Mouse (Mus musculus): ENCODE results near the gene Hist1h2ae. TPM values are rescaled to one million over a fixed set of nuclear protein-coding genes. Genes with fewer than 3 reads are reported as not detected.
"Not testable (repeated sequence)": the region's sequence is repeated elsewhere in the genome, so short reads cannot be mapped to it uniquely, and the experiment has no call there.

The Hist1h2ae gene
- polyA plus RNA-seq, 1 experiment = 5.2 TPM

DNA sequence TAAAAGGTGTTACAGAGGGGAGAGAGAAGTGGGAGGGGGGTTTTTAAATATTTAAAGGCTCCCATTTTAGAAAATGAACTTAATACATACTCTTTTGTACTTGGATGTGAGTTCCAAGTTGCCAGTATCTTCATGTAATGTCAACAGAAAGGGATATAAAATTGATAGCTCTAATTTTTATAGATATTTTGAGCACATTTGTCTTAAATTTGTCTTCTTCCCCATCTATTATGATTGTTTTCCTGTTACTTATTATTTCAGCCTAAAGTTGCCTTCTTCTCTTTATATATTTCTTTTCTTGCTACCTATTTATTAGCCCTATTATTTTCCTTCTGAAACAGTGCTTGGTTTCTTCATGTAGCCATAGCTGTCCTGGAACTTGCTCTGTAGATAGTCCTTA lies 18.1 kb downstream of the Hist1h2ae start, which contains the start of gene Hist1h1d:
Gene Hist1h1d, plus strand, starts transcription at position 301 of the 400 bp plus-strand sequence.
- Histone ChIP-seq H3K27me3 (ENCODE audit: control insufficient read depth) (no peaks in the 10 kb centered on the region), H3K4me3 (replicated peaks) (peak within 1 kb of the TSS; percentile 80), H3K4me1 (ENCODE audit: control insufficient read depth) (peaks cover 77% of the 10 kb centered on the region), H3K36me3 (ENCODE audit: control insufficient read depth) (no peaks in the 10 kb centered on the region; the same call in 1 of the 2 replicates), H3K9me3 (ENCODE audit: control insufficient read depth, low read length) (no peaks in the 10 kb centered on the region)
- TF ChIP-seq GATA1 (IDR thresholded peaks at IDR 0.05; ENCODE audit: low read length) (no peak), TAL1 (IDR thresholded peaks at IDR 0.05; ENCODE audit: low read length) (no peak)

DNA sequence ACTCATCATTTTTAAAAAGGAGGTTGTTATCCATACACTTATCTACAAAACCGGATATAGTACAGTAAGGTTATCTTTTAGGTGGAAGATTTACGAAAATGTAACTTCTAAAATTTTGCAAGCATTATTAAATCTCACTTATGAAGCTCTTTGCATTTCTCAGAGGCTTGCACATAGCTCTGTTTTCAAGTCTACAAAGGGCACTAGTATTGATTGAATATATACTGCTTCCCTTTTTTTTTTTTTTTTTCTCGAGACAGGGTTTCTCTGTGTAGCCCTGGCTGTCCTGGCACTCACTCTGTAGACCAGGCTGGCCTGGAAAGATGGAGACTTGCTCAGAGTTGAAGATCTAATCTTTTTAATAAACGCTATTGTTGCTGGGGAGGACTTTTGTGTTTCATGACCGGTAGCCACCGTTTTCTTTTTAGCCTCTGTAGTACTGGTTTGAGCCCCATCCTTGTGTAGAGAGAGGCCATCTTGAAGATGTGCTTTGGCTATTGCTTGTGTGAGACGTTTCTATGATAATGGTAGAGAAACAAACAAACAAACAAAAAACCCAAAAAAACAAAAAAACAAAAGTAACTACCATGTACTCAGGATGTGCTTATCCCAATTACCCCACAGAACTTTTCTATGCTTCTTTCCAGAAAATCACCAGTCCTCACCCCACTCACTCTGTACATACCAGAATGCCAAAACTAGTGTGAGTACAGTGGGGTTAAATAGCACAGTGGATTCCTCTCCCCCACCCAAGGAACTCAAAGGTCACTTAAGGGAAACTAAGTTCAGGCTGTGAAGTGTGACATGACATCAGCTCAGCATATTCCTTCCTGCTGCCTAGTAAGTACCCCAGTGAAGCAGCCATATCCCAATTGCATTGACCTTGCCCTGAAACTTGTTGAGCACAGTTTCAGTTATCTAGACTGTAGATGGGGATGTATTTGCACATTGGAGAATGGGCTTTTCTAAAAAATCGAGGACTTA lies 18.8 kb downstream of the Hist1h2ae start:
- no peaks in the 10 kb centered on the region for H3K9me3 ChIP-seq (ENCODE audit: control insufficient read depth, low read length)
- no peaks in the 10 kb centered on the region for H3K27me3 ChIP-seq (ENCODE audit: control insufficient read depth)
- no peaks in the 10 kb centered on the region; the same call in 1 of the 2 replicates for H3K36me3 ChIP-seq (ENCODE audit: control insufficient read depth)
- H3K4me3 ChIP-seq (replicated peaks) = peak overlapping the region; percentile 68
- TF ChIP-seq TAL1 (IDR thresholded peaks at IDR 0.05; ENCODE audit: low read length) (no peak), GATA1 (IDR thresholded peaks at IDR 0.05; ENCODE audit: low read length) (no peak)
- peaks cover 80% of the 10 kb centered on the region for H3K4me1 ChIP-seq (ENCODE audit: control insufficient read depth)

DNA sequence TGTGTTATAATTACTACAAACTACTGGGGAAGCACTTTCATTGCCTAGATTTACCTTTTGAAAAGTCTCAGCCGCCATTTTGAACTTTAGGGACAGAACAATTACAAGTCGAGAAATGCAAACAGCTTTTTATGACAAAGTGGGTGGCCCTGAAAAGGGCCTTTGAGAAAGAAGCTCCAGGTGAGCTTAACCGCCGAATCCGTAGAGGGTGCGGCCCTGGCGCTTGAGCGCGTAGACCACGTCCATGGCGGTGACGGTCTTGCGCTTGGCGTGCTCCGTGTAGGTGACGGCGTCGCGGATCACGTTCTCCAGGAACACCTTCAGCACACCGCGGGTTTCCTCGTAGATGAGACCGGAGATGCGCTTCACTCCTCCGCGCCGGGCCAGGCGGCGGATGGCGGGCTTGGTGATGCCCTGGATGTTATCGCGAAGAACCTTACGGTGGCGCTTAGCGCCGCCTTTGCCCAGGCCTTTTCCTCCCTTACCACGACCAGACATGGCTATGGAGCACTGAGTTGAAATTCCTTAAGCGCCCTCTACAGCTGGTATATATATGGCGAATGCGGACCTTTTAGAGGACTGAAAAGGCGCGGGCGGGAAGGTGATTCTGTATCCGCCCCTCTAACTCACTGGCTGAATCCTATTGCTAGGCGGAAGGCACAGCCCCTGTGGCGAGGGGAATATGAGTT lies 19.7 kb downstream of the Hist1h2ae start, which contains the start of gene Hist1h4f:
Gene Hist1h4f, minus strand, starts transcription at position 503 of the 689 bp plus-strand sequence.
- H3K27me3 ChIP-seq (ENCODE audit: control insufficient read depth); H3K36me3 ChIP-seq (ENCODE audit: control insufficient read depth); H3K9me3 ChIP-seq (ENCODE audit: control insufficient read depth, low read length): not testable (repeated sequence)
- peak within 1 kb of the TSS; percentile 68 for H3K4me3 ChIP-seq (replicated peaks)
- peaks cover 79% of the 10 kb centered on the region for H3K4me1 ChIP-seq (ENCODE audit: control insufficient read depth)

DNA sequence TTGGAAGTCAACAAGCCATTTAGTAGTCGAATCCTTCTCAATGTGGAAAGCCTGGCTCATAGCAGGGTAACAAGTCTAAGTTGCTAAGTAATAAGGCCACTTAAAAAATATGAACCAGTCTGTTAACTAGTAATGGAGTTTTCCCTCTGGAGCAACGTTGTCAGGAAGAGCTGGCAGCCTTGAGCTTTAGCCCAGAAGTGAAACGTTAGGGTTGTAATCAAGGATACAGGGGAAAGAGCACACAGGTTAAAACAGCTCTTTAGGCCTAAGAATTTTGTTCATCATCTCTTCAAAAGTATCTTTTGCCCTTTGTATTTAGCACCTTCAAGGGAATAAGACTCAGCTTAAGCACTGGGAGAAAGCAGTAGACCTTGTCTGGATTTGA lies 20.3 kb downstream of the Hist1h2ae start:
- TF ChIP-seq TAL1 (IDR thresholded peaks at IDR 0.05; ENCODE audit: low read length) (no peak), GATA1 (IDR thresholded peaks at IDR 0.05; ENCODE audit: low read length) (no peak)
- peaks cover 82% of the 10 kb centered on the region for H3K4me1 ChIP-seq (ENCODE audit: control insufficient read depth)
- H3K27me3 ChIP-seq (ENCODE audit: control insufficient read depth) = no peaks in the 10 kb centered on the region
- H3K9me3 ChIP-seq (ENCODE audit: control insufficient read depth, low read length) = no peaks in the 10 kb centered on the region
- H3K36me3 ChIP-seq (ENCODE audit: control insufficient read depth) = no peaks in the 10 kb centered on the region; the same call in 1 of the 2 replicates
- H3K4me3 ChIP-seq (replicated peaks) = peak overlapping the region; percentile 68

DNA sequence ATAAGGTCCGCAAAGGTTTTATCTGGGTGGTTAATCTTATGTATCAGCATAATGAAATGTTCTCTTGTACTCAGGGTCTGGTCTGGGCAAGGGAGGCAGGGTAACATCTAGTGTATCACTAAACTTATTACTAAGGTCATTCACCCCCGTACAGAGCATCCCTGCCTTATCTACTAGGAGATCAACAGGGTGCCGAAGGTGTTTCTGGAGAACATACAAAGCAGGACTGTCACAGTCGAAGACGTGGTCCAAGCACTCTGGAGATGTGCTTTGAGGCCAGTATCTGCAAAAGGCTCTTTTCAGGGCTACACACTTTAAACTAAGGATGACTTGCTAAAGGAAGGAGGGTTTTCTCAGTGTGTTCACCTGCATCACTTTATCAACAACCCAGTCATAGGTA lies 24.3 kb downstream of the Hist1h2ae start:
- Histone ChIP-seq H3K4me1 (ENCODE audit: control insufficient read depth) (peaks cover 53% of the 10 kb centered on the region), H3K9me3 (ENCODE audit: control insufficient read depth, low read length) (no peaks in the 10 kb centered on the region), H3K4me3 (replicated peaks) (peak overlapping the region; percentile 58), H3K36me3 (ENCODE audit: control insufficient read depth) (no peaks in the 10 kb centered on the region), H3K27me3 (ENCODE audit: control insufficient read depth) (no peaks in the 10 kb centered on the region)
- TF ChIP-seq TAL1 (IDR thresholded peaks at IDR 0.05; ENCODE audit: low read length) = no peak
- peak; percentile 67 for TF ChIP-seq GATA1 (IDR thresholded peaks at IDR 0.05; ENCODE audit: low read length)

DNA sequence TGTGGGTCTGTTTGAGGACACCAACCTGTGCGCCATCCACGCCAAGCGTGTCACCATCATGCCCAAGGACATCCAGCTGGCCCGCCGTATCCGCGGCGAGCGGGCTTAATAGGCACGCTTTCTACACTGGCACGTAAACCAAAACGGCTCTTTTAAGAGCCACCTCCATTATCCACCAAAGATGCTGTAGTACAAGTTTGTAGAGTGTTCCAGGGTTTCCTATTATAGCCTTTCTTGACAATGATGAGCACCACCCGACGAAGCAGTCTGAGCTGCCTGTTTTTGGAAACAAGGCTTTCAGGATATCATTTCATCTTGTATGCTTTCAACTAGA lies 26.3 kb downstream of the Hist1h2ae start:
- peak overlapping the region; percentile 57 for H3K4me3 ChIP-seq (replicated peaks)
- not testable (repeated sequence) for H3K27me3 ChIP-seq (ENCODE audit: control insufficient read depth); H3K36me3 ChIP-seq (ENCODE audit: control insufficient read depth); H3K9me3 ChIP-seq (ENCODE audit: control insufficient read depth, low read length)
- peaks cover 51% of the 10 kb centered on the region for H3K4me1 ChIP-seq (ENCODE audit: control insufficient read depth)

DNA sequence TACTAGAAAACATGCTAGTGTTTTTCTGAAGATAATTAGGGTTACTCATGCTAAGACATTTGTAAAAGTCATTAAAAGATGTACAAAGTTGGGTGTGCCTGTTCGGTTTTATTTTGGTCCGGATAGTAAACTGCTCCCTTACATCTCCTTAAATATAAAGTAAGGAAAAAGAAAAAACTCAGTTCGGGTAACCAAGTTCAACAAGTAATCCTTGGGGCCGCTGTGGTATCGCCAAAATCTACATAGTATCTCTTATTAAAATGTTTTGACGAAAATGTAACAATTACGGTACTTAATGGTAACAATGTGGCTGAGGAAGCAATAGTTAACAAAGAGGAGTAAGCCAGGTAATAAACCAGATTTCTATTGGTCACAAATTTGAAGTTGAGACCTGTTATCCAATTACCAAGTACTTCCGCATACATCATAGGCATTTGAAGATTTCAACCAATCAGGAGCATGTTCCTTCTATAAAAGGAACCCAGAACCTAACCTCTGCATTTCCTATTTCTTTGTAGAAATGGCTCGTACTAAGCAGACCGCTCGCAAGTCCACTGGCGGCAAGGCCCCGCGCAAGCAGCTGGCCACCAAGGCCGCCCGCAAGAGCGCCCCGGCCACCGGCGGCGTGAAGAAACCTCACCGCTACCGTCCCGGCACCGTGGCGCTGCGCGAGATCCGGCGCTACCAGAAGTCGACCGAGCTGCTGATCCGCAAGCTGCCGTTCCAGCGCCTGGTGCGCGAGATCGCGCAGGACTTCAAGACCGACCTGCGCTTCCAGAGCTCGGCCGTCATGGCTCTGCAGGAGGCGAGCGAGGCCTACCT lies 26.8 kb downstream of the Hist1h2ae start, which contains the start of gene Hist1h3f:
Gene Hist1h3f, plus strand, starts transcription at position 88 of the 822 bp plus-strand sequence.
- Histone ChIP-seq H3K4me3 (replicated peaks) (peak within 1 kb of the TSS; percentile 81), H3K36me3 (ENCODE audit: control insufficient read depth) (peaks cover 10% of the 10 kb centered on the region), H3K4me1 (ENCODE audit: control insufficient read depth) (peaks cover 46% of the 10 kb centered on the region), H3K27me3 (ENCODE audit: control insufficient read depth) (no peaks in the 10 kb centered on the region), H3K9me3 (ENCODE audit: control insufficient read depth, low read length) (no peaks in the 10 kb centered on the region)
- no peak for TF ChIP-seq GATA1 (IDR thresholded peaks at IDR 0.05; ENCODE audit: low read length)
- TF ChIP-seq TAL1 (IDR thresholded peaks at IDR 0.05; ENCODE audit: low read length) = no peak

DNA sequence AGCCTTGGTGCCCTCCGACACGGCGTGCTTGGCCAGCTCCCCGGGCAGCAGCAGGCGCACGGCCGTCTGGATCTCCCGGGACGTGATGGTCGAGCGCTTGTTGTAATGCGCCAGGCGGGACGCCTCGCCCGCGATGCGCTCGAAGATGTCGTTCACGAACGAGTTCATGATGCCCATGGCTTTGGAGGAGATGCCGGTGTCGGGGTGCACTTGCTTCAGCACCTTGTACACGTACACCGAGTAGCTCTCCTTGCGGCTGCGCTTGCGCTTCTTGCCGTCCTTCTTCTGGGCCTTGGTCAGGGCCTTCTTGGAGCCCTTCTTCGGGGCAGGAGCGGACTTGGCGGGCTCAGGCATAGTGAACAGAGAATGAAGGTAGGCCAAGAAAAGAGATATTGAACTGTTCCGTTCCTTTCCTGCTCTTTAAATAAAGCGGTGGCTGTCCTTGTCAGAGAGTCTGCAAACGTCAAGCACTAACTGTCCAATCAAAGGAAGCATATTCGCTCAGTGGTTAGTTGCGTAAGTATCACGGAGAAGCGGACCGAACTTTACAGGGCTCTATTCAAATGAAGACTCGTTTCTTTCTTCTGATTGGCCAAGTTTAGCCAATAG lies 27.9 kb downstream of the Hist1h2ae start, which contains the start of gene Hist1h2bh:
Gene Hist1h2bh, minus strand, starts transcription at position 394 of the 609 bp plus-strand sequence.
- H3K27me3 ChIP-seq (ENCODE audit: control insufficient read depth); H3K9me3 ChIP-seq (ENCODE audit: control insufficient read depth, low read length): not testable (repeated sequence)
- peaks cover 20% of the 10 kb centered on the region for H3K36me3 ChIP-seq (ENCODE audit: control insufficient read depth)
- peaks cover 49% of the 10 kb centered on the region for H3K4me1 ChIP-seq (ENCODE audit: control insufficient read depth)
- H3K4me3 ChIP-seq (replicated peaks) = peak within 1 kb of the TSS; percentile 81

DNA sequence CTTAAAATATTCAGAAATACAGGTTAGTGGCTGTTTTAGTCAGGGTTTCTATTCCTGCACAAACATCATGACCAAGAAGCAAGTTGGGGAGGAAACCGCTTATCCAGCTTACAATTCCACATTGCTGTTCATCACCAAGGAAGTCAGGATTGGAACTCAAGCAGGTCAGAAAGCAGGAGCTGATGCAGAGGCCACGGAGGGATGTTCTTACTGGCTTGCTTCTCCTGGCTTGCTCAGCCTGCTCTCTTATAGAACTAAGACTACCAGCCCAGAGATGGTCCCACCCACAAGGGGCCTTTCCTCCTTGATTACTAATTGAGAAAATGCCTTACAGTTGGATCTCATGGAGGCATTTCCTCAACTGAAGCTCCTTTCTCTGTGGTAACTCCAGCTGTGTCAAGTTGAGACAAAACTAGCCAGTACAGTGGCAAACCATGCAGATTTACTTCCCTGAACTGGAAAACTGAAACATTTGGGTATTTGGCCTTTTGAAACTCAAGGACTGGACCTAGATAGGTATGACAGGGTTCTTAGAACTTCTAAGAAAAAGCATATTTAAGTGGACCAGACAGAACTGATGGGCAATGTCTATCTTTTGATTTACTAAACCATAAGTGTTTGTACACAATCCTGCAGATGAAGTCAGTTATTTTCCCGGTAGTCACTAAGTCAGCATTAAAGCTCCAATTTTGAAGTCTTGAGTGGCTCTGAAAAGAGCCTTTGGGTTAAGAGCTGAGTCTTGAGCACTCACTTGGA lies 28.6 kb downstream of the Hist1h2ae start:
- H3K27me3 ChIP-seq (ENCODE audit: control insufficient read depth); H3K9me3 ChIP-seq (ENCODE audit: control insufficient read depth, low read length): not testable (repeated sequence)
- H3K4me1 ChIP-seq (ENCODE audit: control insufficient read depth) = peaks cover 52% of the 10 kb centered on the region
- peaks cover 26% of the 10 kb centered on the region for H3K36me3 ChIP-seq (ENCODE audit: control insufficient read depth)
- peak overlapping the region; percentile 81 for H3K4me3 ChIP-seq (replicated peaks)
